16 mouse cellular contexts compared by ENCODE assay signal in the genomic region with DNA sequence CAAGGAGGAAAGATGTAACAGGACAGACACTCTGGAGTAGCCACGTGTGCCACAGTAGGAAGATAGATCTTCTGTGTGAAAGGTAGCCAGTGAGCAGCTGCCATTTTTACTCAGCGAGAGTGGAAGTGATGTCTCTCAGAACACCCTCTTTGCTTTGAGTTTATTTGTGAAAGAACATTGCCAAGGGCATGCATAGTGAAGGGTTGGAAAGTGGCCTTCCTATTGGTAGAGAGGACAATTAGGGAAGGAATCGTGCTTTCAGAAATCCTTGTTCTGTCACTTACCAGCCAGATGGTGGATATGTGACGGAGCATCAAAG. TPM values are rescaled to one million over a fixed set of nuclear protein-coding genes. Genes with fewer than 3 reads are reported as not detected.
A peak's percentile ranks its signal among the peaks of the same experiment; 100 is the strongest.
DNase-seq lines count a peak whose midpoint lies in the region; ATAC-seq lines count a peak whose summit lies in the region.
"Had no signal": no experiment of that assay in that cellular context is flagged by ENCODE, and none has a peak within 500 bp of the region (broad histone marks: within the 10 kb centered on the region; RNA-seq: fewer than 3 reads in every experiment).

No protein-coding gene starts in this region.

- no peak overlapping the region for H3K27ac ChIP-seq in midbrain, embryonic 11.5 days (ENCODE audit: low read depth, low read length)
- H3K27ac ChIP-seq in midbrain, embryonic 10.5 days (replicated peaks), result no peak overlapping the region
- no peak overlapping the region for H3K27ac ChIP-seq in forebrain, embryonic 14.5 days (ENCODE audit: low read depth, low read length)
- H3K27ac ChIP-seq in hindbrain, embryonic 15.5 days (replicated peaks), result no peak overlapping the region
- no peak overlapping the region for H3K27ac ChIP-seq in limb, embryonic 10.5 days
- H3K27ac ChIP-seq: heart, embryonic 10.5 days had no signal

- no peaks in the 10 kb centered on the region for H3K36me3 ChIP-seq in midbrain, embryonic 11.5 days (ENCODE audit: control insufficient read depth, insufficient read depth, low read length)
- no peaks in the 10 kb centered on the region for H3K36me3 ChIP-seq in midbrain, embryonic 10.5 days
- H3K36me3 ChIP-seq in forebrain, embryonic 14.5 days (ENCODE audit: control insufficient read depth, insufficient read depth, low read length), result no peaks in the 10 kb centered on the region
- no peaks in the 10 kb centered on the region for H3K36me3 ChIP-seq in hindbrain, embryonic 15.5 days
- peaks cover under 1% of the 10 kb centered on the region; the same call in 1 of the 2 replicates for H3K36me3 ChIP-seq in limb, embryonic 10.5 days
- H3K36me3 ChIP-seq: heart, embryonic 10.5 days had no signal

- no peak for DNase-seq in midbrain, embryonic 11.5 days (ENCODE audit: low spot score, missing footprints)
- DNase-seq in midbrain, embryonic 10.5 days (ENCODE audit: low spot score), result no peak
- peak; percentile 52 for DNase-seq in forebrain, embryonic 14.5 days (ENCODE audit: low spot score)
- DNase-seq in retina, embryonic 14.5 days (ENCODE audit: low spot score), result peak; percentile 41
- no peak for DNase-seq in layer of hippocampus, adult 8-10 months (ENCODE audit: low spot score in 2 of 2)
- DNase-seq in limb, embryonic 10.5 days (ENCODE audit: low spot score), result no peak
- DNase-seq in lung, postnatal 14 days, result no peak
- DNase-seq: cerebellum, adult 11 months; cerebellum, postnatal 25 days; gastrocnemius, postnatal 10 days; heart, postnatal 14 days; lung, postnatal 4 days; thymus, postnatal 36 days had no signal

- no peak overlapping the region for H3K9ac ChIP-seq in midbrain, embryonic 11.5 days (ENCODE audit: low read length)
- H3K9ac ChIP-seq in forebrain, embryonic 14.5 days (ENCODE audit: low read length), result no peak overlapping the region
- H3K9ac ChIP-seq in hindbrain, embryonic 15.5 days, result no peak overlapping the region

- H3K9me3 ChIP-seq in midbrain, embryonic 11.5 days (ENCODE audit: control insufficient read depth, low read length), result no peaks in the 10 kb centered on the region
- H3K9me3 ChIP-seq in midbrain, embryonic 10.5 days (replicated peaks), result no peaks in the 10 kb centered on the region
- H3K9me3 ChIP-seq in forebrain, embryonic 14.5 days (replicated peaks; ENCODE audit: control insufficient read depth, low read length), result no peaks in the 10 kb centered on the region
- H3K9me3 ChIP-seq in hindbrain, embryonic 15.5 days, result no peaks in the 10 kb centered on the region
- no peaks in the 10 kb centered on the region for H3K9me3 ChIP-seq in limb, embryonic 10.5 days (replicated peaks)
- H3K9me3 ChIP-seq: G1E; heart, embryonic 10.5 days had no signal

- no peak overlapping the region for H3K4me3 ChIP-seq in midbrain, embryonic 11.5 days (ENCODE audit: low read depth, low read length)
- no peak overlapping the region for H3K4me3 ChIP-seq in midbrain, embryonic 10.5 days
- no peak overlapping the region for H3K4me3 ChIP-seq in forebrain, embryonic 14.5 days (ENCODE audit: low read depth, low read length)
- no peak overlapping the region for H3K4me3 ChIP-seq in hindbrain, embryonic 15.5 days
- no peak overlapping the region for H3K4me3 ChIP-seq in limb, embryonic 10.5 days
- H3K4me3 ChIP-seq: heart, embryonic 10.5 days had no signal

- H3K4me1 ChIP-seq in midbrain, embryonic 11.5 days (ENCODE audit: control insufficient read depth, insufficient read depth, low read length), result no peaks in the 10 kb centered on the region
- peaks cover 16% of the 10 kb centered on the region for H3K4me1 ChIP-seq in midbrain, embryonic 10.5 days
- peaks cover 10% of the 10 kb centered on the region for H3K4me1 ChIP-seq in forebrain, embryonic 14.5 days (ENCODE audit: control insufficient read depth, insufficient read depth, low read length)
- H3K4me1 ChIP-seq in hindbrain, embryonic 15.5 days (replicated peaks), result peaks cover 9% of the 10 kb centered on the region
- peaks cover 6% of the 10 kb centered on the region for H3K4me1 ChIP-seq in limb, embryonic 10.5 days

- ATAC-seq in midbrain, embryonic 11.5 days (ENCODE audit: low FRiP score), result 0 out of 2 replicates have a peak, but pooled peaks have one; percentile 4
- peak; percentile 55; the same call in 1 of the 2 replicates for ATAC-seq in forebrain, embryonic 14.5 days
- peak; percentile 61; the same call in 1 of the 2 replicates for ATAC-seq in hindbrain, embryonic 15.5 days (ENCODE audit: low FRiP score, low read depth)

- H3K4me2 ChIP-seq in midbrain, embryonic 11.5 days, result no peak overlapping the region
- H3K4me2 ChIP-seq in forebrain, embryonic 14.5 days (ENCODE audit: low read length), result no peak overlapping the region
- H3K4me2 ChIP-seq in hindbrain, embryonic 15.5 days, result 0 out of 2 replicates have a peak overlapping the region, but pooled peaks have one; percentile 15

- 78% methylated on average over 4 of the region's 4 CpGs for WGBS in midbrain, embryonic 11.5 days
- WGBS in midbrain, embryonic 10.5 days, result 75% methylated on average over 4 of the region's 4 CpGs
- WGBS in forebrain, embryonic 14.5 days, result 43% methylated on average over 4 of the region's 4 CpGs
- 31% methylated on average over 4 of the region's 4 CpGs for WGBS in hindbrain, embryonic 15.5 days
- 56% methylated on average over 4 of the region's 4 CpGs for WGBS in limb, embryonic 10.5 days

- no peaks in the 10 kb centered on the region for H3K27me3 ChIP-seq in midbrain, embryonic 11.5 days (ENCODE audit: control insufficient read depth, insufficient read depth, low read length)
- H3K27me3 ChIP-seq in midbrain, embryonic 10.5 days (ENCODE audit: low read depth, poor library complexity, severe bottlenecking), result no peaks in the 10 kb centered on the region
- no peaks in the 10 kb centered on the region for H3K27me3 ChIP-seq in forebrain, embryonic 14.5 days (replicated peaks; ENCODE audit: control insufficient read depth, insufficient read depth, low read length)
- no peaks in the 10 kb centered on the region for H3K27me3 ChIP-seq in hindbrain, embryonic 15.5 days
- no peaks in the 10 kb centered on the region for H3K27me3 ChIP-seq in limb, embryonic 10.5 days (ENCODE audit: low read depth, poor library complexity, severe bottlenecking)

RNA-seq across cellular contexts. Expression of gene Eml4, which starts 27.7 kb away (rescaled TPM):
- 40.5 and 41.2 TPM in 2 replicates for polyA plus RNA-seq in midbrain, embryonic 11.5 days (2014; fragmentation: Nextera tagmentation; extraction: Ambion mirVana)
- 34.2 and 34.7 TPM in 2 replicates for polyA plus RNA-seq in midbrain, embryonic 10.5 days (2016; fragmentation: Nextera tagmentation; extraction: Ambion mirVana)
- 23.5 and 30.6 TPM in 2 replicates for polyA plus RNA-seq in forebrain, embryonic 14.5 days (2014; fragmentation: Nextera tagmentation; extraction: Ambion mirVana)
- 31.0 and 32.6 TPM in 2 replicates for polyA plus RNA-seq in hindbrain, embryonic 15.5 days (2015; fragmentation: Nextera tagmentation; extraction: Ambion mirVana)
- total RNA-seq in layer of hippocampus, adult 8-10 months (2022), result 10 to 100 TPM; 23.7 to 25.6 (median 24.3) TPM
- polyA plus RNA-seq in limb, embryonic 10.5 days (2016; fragmentation: Nextera tagmentation; extraction: Ambion mirVana), result 71.6 and 72.3 TPM in 2 replicates

Comparison
In these comparisons a context has a peak if more than half of its experiments do, and no peak if none do; other contexts are left out.
1. ATAC-seq: peak in every context shown above with its lines; median percentile 61 in hindbrain, embryonic 15.5 days; 55 in forebrain, embryonic 14.5 days; 4 in midbrain, embryonic 11.5 days.
2. DNase-seq: peak in forebrain, embryonic 14.5 days (single experiment) and retina, embryonic 14.5 days (single experiment); none in midbrain, embryonic 11.5 days (single experiment), midbrain, embryonic 10.5 days (single experiment), layer of hippocampus, adult 8-10 months (0 of 2), limb, embryonic 10.5 days (single experiment) and lung, postnatal 14 days (single experiment).